Mouse (Mus musculus): ENCODE measurements at regions not wholly inside any gene's neighbourhood (a gene's known extent, or its start where the extent isn't known, plus 50 kb on each side); places are given as distances from the start of the nearest gene placed in this dataset.

DNA sequence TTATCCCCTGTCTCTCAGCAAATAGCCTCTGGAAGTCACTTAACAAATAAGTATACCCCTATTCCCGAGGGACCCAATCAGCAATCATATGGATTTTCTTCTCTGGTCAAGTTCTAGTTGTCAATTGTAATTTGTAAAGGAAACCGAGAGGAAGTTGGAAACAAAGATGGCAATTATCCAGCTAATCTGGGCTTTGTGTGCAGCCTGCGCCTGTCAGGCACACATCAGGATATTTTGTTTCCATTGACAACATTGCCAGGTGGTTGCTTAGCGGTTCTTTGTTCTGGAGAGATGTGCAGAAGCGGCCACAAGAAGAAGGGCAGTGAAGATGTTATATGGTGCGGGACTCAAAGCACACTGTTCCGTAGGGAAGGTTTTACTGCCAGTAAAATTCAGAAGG, 113.7 kb downstream of the Gxylt1 start:
- WGBS = 76% methylated on average over 7 of the region's 7 CpGs
- Histone ChIP-seq H3K4me2 (replicated peaks; ENCODE audit: low read depth, low read length, severe bottlenecking) (no peak overlapping the region), H3K4me1 (ENCODE audit: control insufficient read depth, insufficient read depth, low read length) (no peaks in the 10 kb centered on the region), H3K36me3 (ENCODE audit: control insufficient read depth, insufficient read depth, low read length) (no peaks in the 10 kb centered on the region), H3K4me3 (replicated peaks; ENCODE audit: low read length) (no peak overlapping the region), H3K9ac (ENCODE audit: low read depth, low read length, severe bottlenecking) (no peak overlapping the region), H3K27ac (replicated peaks; ENCODE audit: low read depth, low read length) (no peak overlapping the region), H3K27me3 (ENCODE audit: control insufficient read depth, insufficient read depth, low read length) (no peaks in the 10 kb centered on the region), H3K9me3 (ENCODE audit: control insufficient read depth, low read length) (no peaks in the 10 kb centered on the region)
- DNase-seq (ENCODE audit: low spot score) = peak; percentile 18
- TF ChIP-seq POLR2A (IDR thresholded peaks at IDR 0.05; ENCODE audit: borderline replicate concordance, extremely low read depth, insufficient read depth, insufficient read length) = no peak
- ATAC-seq (ENCODE audit: low FRiP score, low read depth) = no peak

DNA sequence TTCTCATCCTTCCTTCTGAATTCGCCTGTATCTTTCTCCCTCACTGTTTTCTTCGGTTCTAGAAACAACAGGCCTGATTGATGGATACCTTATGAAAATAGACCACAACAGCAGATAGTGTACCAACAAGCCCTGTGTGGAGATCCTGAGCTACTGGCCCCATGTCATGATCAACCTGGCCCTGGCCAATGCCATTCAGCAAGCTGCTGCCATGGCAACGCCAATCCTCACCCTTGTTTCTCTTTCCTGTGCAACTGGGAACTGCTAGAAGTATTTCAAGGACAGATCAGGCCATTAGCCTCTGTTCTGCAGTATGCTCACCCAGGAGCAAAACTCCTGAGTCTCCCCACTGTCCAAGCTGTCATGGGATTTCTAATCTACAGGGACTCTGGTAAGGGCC, 119.2 kb downstream of the Gxylt1 start:
- Histone ChIP-seq H3K27ac (replicated peaks; ENCODE audit: low read depth, low read length) (no peak overlapping the region), H3K9ac (ENCODE audit: low read depth, low read length, severe bottlenecking) (no peak overlapping the region), H3K36me3 (ENCODE audit: control insufficient read depth, insufficient read depth, low read length) (no peaks in the 10 kb centered on the region), H3K4me1 (ENCODE audit: control insufficient read depth, insufficient read depth, low read length) (no peaks in the 10 kb centered on the region), H3K27me3 (ENCODE audit: control insufficient read depth, insufficient read depth, low read length) (no peaks in the 10 kb centered on the region), H3K4me2 (replicated peaks; ENCODE audit: low read depth, low read length, severe bottlenecking) (no peak overlapping the region), H3K4me3 (replicated peaks; ENCODE audit: low read length) (no peak overlapping the region), H3K9me3 (ENCODE audit: control insufficient read depth, low read length) (no peaks in the 10 kb centered on the region)
- no peak for TF ChIP-seq POLR2A (IDR thresholded peaks at IDR 0.05; ENCODE audit: borderline replicate concordance, extremely low read depth, insufficient read depth, insufficient read length)
- ATAC-seq (ENCODE audit: low FRiP score, low read depth) (no peak), DNase-seq (ENCODE audit: low spot score) (no peak)
- WGBS = 87% methylated on average over 3 of the region's 3 CpGs

- ATAC-seq (ENCODE audit: low FRiP score, low read depth) = no peak
- DNase-seq (ENCODE audit: low spot score) = no peak
These were observed 121.0 kb downstream of the Gxylt1 start for GRCm38 (mm10) chr15:93154022-93154421.

GRCm38 (mm10) chr15:93144899-93145298, 130.1 kb downstream of the Gxylt1 start:
- Histone ChIP-seq H3K27ac (replicated peaks; ENCODE audit: low read depth, low read length) (no peak overlapping the region), H3K4me2 (replicated peaks; ENCODE audit: low read depth, low read length, severe bottlenecking) (no peak overlapping the region), H3K9me3 (ENCODE audit: control insufficient read depth, low read length) (no peaks in the 10 kb centered on the region), H3K27me3 (ENCODE audit: control insufficient read depth, insufficient read depth, low read length) (no peaks in the 10 kb centered on the region), H3K36me3 (ENCODE audit: control insufficient read depth, insufficient read depth, low read length) (no peaks in the 10 kb centered on the region), H3K4me1 (ENCODE audit: control insufficient read depth, insufficient read depth, low read length) (no peaks in the 10 kb centered on the region), H3K4me3 (replicated peaks; ENCODE audit: low read length) (no peak overlapping the region), H3K9ac (ENCODE audit: low read depth, low read length, severe bottlenecking) (no peak overlapping the region)
- TF ChIP-seq POLR2A (IDR thresholded peaks at IDR 0.05; ENCODE audit: borderline replicate concordance, extremely low read depth, insufficient read depth, insufficient read length) = no peak
- no peak for ATAC-seq (ENCODE audit: low FRiP score, low read depth)
- DNase-seq (ENCODE audit: low spot score) = no peak
- 87% methylated on average over 9 of the region's 9 CpGs for WGBS

More at GRCm38 (mm10) chr15:93154022-93154421, 121.0 kb downstream of the Gxylt1 start:
- no peak overlapping the region for H3K27ac ChIP-seq (replicated peaks; ENCODE audit: low read depth, low read length)
- no peak overlapping the region for H3K9ac ChIP-seq (ENCODE audit: low read depth, low read length, severe bottlenecking)
- TF ChIP-seq POLR2A (IDR thresholded peaks at IDR 0.05; ENCODE audit: borderline replicate concordance, extremely low read depth, insufficient read depth, insufficient read length) = no peak
- H3K9me3 ChIP-seq (ENCODE audit: control insufficient read depth, low read length) = no peaks in the 10 kb centered on the region
- H3K4me2 ChIP-seq (replicated peaks; ENCODE audit: low read depth, low read length, severe bottlenecking) = no peak overlapping the region
- no peaks in the 10 kb centered on the region for H3K36me3 ChIP-seq (ENCODE audit: control insufficient read depth, insufficient read depth, low read length)
- no peaks in the 10 kb centered on the region for H3K27me3 ChIP-seq (ENCODE audit: control insufficient read depth, insufficient read depth, low read length)
- 65% methylated on average over 4 of the region's 4 CpGs for WGBS
- H3K4me1 ChIP-seq (ENCODE audit: control insufficient read depth, insufficient read depth, low read length) = no peaks in the 10 kb centered on the region
- H3K4me3 ChIP-seq (replicated peaks; ENCODE audit: low read length) = no peak overlapping the region

GRCm38 (mm10) chr15:93144264-93144663, 130.7 kb downstream of the Gxylt1 start:
- WGBS = 67% methylated on average over 4 of the region's 4 CpGs
- no peaks in the 10 kb centered on the region for H3K9me3 ChIP-seq (ENCODE audit: control insufficient read depth, low read length)
- no peaks in the 10 kb centered on the region for H3K36me3 ChIP-seq (ENCODE audit: control insufficient read depth, insufficient read depth, low read length)
- no peak overlapping the region for H3K9ac ChIP-seq (ENCODE audit: low read depth, low read length, severe bottlenecking)
- no peak overlapping the region for H3K4me2 ChIP-seq (replicated peaks; ENCODE audit: low read depth, low read length, severe bottlenecking)
- H3K27me3 ChIP-seq (ENCODE audit: control insufficient read depth, insufficient read depth, low read length) = no peaks in the 10 kb centered on the region
- DNase-seq (ENCODE audit: low spot score) (no peak), ATAC-seq (ENCODE audit: low FRiP score, low read depth) (no peak)
- H3K4me1 ChIP-seq (ENCODE audit: control insufficient read depth, insufficient read depth, low read length) = no peaks in the 10 kb centered on the region
- TF ChIP-seq POLR2A (IDR thresholded peaks at IDR 0.05; ENCODE audit: borderline replicate concordance, extremely low read depth, insufficient read depth, insufficient read length) = no peak
- no peak overlapping the region for H3K4me3 ChIP-seq (replicated peaks; ENCODE audit: low read length)
- no peak overlapping the region for H3K27ac ChIP-seq (replicated peaks; ENCODE audit: low read depth, low read length)

- Histone ChIP-seq H3K27me3 (ENCODE audit: control insufficient read depth, insufficient read depth, low read length) (no peaks in the 10 kb centered on the region), H3K4me2 (replicated peaks; ENCODE audit: low read depth, low read length, severe bottlenecking) (0 out of 2 replicates have a peak overlapping the region, but pooled peaks have one; percentile 7), H3K9ac (ENCODE audit: low read depth, low read length, severe bottlenecking) (no peak overlapping the region), H3K4me1 (ENCODE audit: control insufficient read depth, insufficient read depth, low read length) (no peaks in the 10 kb centered on the region), H3K9me3 (ENCODE audit: control insufficient read depth, low read length) (no peaks in the 10 kb centered on the region), H3K4me3 (replicated peaks; ENCODE audit: low read length) (no peak overlapping the region), H3K36me3 (ENCODE audit: control insufficient read depth, insufficient read depth, low read length) (no peaks in the 10 kb centered on the region), H3K27ac (replicated peaks; ENCODE audit: low read depth, low read length) (no peak overlapping the region)
- ATAC-seq (ENCODE audit: low FRiP score, low read depth) = no peak
- TF ChIP-seq POLR2A (IDR thresholded peaks at IDR 0.05; ENCODE audit: borderline replicate concordance, extremely low read depth, insufficient read depth, insufficient read length) = no peak
- no peak for DNase-seq (ENCODE audit: low spot score)
- 72% methylated on average over 18 of the region's 18 CpGs for WGBS
These were observed 141.6 kb downstream of the Gxylt1 start for GRCm38 (mm10) chr15:93133379-93133778.

Measured in limb, embryonic 14.5 days (tissue).